Mouse (Mus musculus) limb, embryonic 13.5 days (tissue): ENCODE results near the gene Cplx1. TPM values are rescaled to one million over a fixed set of nuclear protein-coding genes. Genes with fewer than 3 reads are reported as not detected.
"Not testable (repeated sequence)": the region's sequence is repeated elsewhere in the genome, so short reads cannot be mapped to it uniquely, and the experiment has no call there.

Source experiments
- ATAC-seq: fragments of 200-750 bp; cut with Nextera tagmentation; 2 replicates; pipeline ENCODE4 v1.8.0; 2017; ENCODE audit warnings: low read depth, moderate number of reproducible peaks, moderate TSS enrichment; ENCODE audit not compliant: low FRiP score
- H3K27ac ChIP-seq: fragments of 300-500 bp; sonication (generic); 2 replicates; pipeline ENCODE4 v1.5.1; 2015; ENCODE audit warnings: inconsistent platforms, mild to moderate bottlenecking, moderate library complexity
- H3K27me3 ChIP-seq: fragments of 300-500 bp; sonication (generic); 2 replicates; pipeline ENCODE4 v1.6.1; 2015; ENCODE audit warnings: mild to moderate bottlenecking, inconsistent platforms
- H3K36me3 ChIP-seq: fragments of 300-500 bp; sonication (generic); 2 replicates; pipeline ENCODE4 v1.6.1; 2015; ENCODE audit warnings: inconsistent platforms, mild to moderate bottlenecking, moderate library complexity
- H3K4me1 ChIP-seq: fragments of 300-500 bp; sonication (generic); 2 replicates; pipeline ENCODE4 v1.6.1; 2015; ENCODE audit warnings: inconsistent platforms
- H3K4me2 ChIP-seq: fragments of 300-500 bp; sonication (generic); replicated peaks from 2 replicates; pipeline ENCODE4 v1.6.1; 2015; ENCODE audit warnings: inconsistent platforms, mild to moderate bottlenecking, moderate library complexity
- H3K4me3 ChIP-seq: fragments of 300-500 bp; sonication (generic); 2 replicates; pipeline ENCODE4 v1.5.1; 2015; ENCODE audit warnings: moderate library complexity, mild to moderate bottlenecking, inconsistent platforms
- H3K9ac ChIP-seq: fragments of 300-500 bp; sonication (generic); 2 replicates; pipeline ENCODE4 v1.6.1; 2015; ENCODE audit warnings: mild to moderate bottlenecking, inconsistent platforms
- H3K9me3 ChIP-seq: fragments of 300-500 bp; sonication (generic); 2 replicates; pipeline ENCODE4 v1.6.1; 2016; ENCODE audit warnings: inconsistent platforms
- WGBS: fragments of 180-500 bp; shearing (Covaris S2); methylation state at CpG from one replicate; pipeline ENCODE4 v1.1.7; 2015; 5-methylcytosine and 5-hydroxymethylcytosine counted together
- polyA plus RNA-seq: library from polyadenylated mRNA; unstranded; fragments of >200 nt; fragmentation: Nextera tagmentation; extraction: Ambion mirVana; gene quantifications from 2 replicates; pipeline ENCODE4 v1.2.1, GENCODE M21; 2015

Gene Cplx1
- polyA plus RNA-seq, 1 experiment from 2014 or later: 0.50 TPM

DNA sequence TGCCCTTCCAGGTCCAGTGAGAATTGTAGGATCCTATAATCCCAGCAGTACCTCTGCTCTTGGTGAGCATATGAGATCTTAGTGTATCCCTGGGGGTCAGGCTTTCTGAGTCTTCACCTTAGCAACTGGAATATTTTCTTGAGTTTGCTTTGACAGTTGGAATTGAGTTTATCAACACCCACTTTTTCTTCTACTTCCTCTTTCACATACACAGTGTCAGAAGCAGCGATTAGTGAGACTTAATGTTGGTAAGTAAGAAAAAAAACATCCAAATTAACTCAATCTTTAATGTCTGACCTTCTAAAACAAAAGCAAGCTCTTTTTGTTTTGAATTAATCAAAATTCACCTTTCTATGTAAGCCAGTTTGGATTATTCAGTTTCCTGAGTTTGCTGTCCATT, 48.3 kb downstream of the Cplx1 start:
- Histone ChIP-seq H3K4me1 (no peaks in the 10 kb centered on the region), H3K9me3 (no peaks in the 10 kb centered on the region), H3K27me3 (no peaks in the 10 kb centered on the region), H3K4me2 (no peak overlapping the region), H3K27ac (no peak overlapping the region), H3K4me3 (no peak overlapping the region), H3K9ac (no peak overlapping the region), H3K36me3 (peaks cover 91% of the 10 kb centered on the region)
- 97% methylated on average over 1 of the region's 1 CpGs for WGBS
- no peak for ATAC-seq

DNA sequence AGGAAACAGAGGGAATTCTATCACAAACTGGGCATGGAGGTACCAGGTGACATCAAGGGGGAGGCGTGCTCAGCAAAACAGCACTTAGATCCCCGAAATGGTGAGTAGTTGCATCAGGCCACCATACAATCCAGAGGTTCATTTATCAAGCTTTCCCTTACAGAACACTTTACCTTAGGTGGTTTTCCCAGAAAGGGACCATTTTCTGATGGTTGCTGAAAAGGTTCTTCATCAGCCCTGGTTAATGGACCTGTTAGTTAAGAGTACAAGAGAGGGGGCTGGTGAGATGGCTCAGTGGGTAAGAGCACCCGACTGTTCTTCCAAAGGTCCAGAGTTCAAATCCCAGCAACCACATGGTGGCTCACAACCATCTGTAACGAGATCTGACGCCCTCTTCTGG, 63.7 kb downstream of the Cplx1 start:
- H3K4me1 ChIP-seq, H3K9ac ChIP-seq, H3K27me3 ChIP-seq, H3K9me3 ChIP-seq, ATAC-seq, H3K4me2 ChIP-seq, H3K4me3 ChIP-seq, H3K27ac ChIP-seq: not testable (repeated sequence)
- WGBS: 94% methylated on average over 5 of the region's 5 CpGs
- peaks cover 79% of the 10 kb centered on the region for H3K36me3 ChIP-seq

DNA sequence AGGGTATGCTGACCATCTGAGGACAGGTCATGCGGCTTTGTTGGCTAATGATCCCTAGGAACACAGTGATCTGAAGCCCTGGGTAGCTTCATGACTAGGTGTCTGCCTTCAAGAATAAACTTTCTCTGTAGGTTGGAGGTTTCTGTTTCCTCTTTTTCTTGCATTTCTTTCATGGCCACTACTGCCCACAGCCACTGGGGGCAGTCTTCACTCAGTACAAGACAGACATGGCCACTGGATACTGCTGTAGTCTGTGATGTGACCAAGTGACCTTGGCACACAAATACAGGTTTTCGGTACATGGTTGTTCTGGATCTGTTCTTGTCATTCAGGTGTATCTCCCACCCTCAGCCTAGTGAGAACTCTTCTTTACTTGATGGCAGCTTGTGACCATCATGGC, 64.6 kb downstream of the Cplx1 start:
- 93% methylated on average over 2 of the region's 2 CpGs for WGBS
- Histone ChIP-seq H3K9me3 (no peaks in the 10 kb centered on the region), H3K4me2 (no peak overlapping the region), H3K27me3 (no peaks in the 10 kb centered on the region), H3K27ac (no peak overlapping the region), H3K36me3 (peaks cover 71% of the 10 kb centered on the region), H3K9ac (no peak overlapping the region), H3K4me3 (no peak overlapping the region), H3K4me1 (no peaks in the 10 kb centered on the region)
- ATAC-seq: no peak

DNA sequence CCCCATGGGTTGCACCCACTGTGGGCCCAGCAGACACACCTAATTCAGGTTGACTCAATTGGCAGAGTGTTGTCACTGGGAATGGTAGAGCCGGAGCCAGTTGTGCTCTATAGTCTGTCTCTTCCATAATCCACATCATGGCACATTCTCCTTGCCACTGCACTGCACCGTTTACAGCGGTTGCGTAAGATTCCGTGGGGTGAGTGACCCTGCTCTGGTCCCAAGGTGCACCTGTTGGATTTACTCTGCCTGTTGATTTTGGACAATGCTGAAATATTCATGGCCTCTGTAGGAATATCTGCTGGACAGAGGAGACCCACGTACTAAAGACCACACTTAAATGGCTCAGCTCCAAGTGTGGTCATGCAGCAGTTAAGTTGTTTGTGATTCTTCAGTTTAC, 66.8 kb downstream of the Cplx1 start:
- Histone ChIP-seq H3K27ac (no peak overlapping the region), H3K27me3 (no peaks in the 10 kb centered on the region), H3K4me3 (no peak overlapping the region), H3K9ac (no peak overlapping the region), H3K4me1 (no peaks in the 10 kb centered on the region), H3K9me3 (no peaks in the 10 kb centered on the region), H3K4me2 (no peak overlapping the region), H3K36me3 (peaks cover 63% of the 10 kb centered on the region)
- no peak for ATAC-seq
- 96% methylated on average over 6 of the region's 6 CpGs for WGBS

DNA sequence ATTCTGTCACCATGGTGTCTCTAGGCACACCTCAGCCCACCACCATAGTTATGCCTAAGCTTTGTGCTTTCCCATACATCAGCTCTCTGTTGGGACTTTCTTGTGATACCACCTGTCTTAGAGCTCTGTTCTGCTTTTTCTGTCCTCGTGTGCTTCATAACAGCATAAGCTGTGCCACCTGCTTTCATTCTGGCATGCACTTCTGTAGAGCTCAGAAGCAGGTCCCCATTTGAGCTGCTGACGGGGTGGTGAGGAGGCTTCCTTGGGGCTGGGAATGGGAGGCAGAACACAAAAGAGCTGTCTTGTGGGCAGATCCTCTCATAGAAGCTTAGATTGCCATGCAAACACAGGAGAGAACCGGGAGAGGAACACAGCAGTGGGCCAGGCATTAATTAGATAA, 73.8 kb downstream of the Cplx1 start:
- Histone ChIP-seq H3K36me3 (peaks cover 80% of the 10 kb centered on the region), H3K27ac (no peak overlapping the region), H3K4me2 (no peak overlapping the region), H3K27me3 (no peaks in the 10 kb centered on the region), H3K4me1 (no peaks in the 10 kb centered on the region), H3K9me3 (no peaks in the 10 kb centered on the region), H3K4me3 (no peak overlapping the region), H3K9ac (no peak overlapping the region)
- ATAC-seq: no peak
- WGBS: 96% methylated on average over 3 of the region's 3 CpGs

DNA sequence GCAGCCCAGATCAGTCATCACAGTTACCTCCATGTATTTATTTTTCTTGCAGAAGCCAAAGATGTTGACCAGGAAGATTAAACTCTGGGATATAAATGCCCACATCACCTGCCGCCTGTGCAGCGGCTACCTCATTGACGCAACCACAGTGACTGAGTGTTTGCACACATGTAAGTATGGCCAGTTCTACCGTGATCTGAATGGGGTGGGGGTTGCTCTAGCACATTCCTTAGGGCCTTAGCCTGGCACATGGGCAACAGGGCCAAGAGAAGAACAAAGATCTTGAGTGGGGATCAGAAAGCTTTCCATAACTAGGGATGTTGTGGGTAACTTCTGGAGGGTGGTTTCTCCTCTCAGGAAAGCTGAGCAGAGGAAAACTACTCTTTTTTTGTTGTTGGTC, 76.1 kb downstream of the Cplx1 start:
- no peak overlapping the region for H3K4me3 ChIP-seq
- H3K36me3 ChIP-seq: peaks cover 74% of the 10 kb centered on the region
- WGBS: 92% methylated on average over 4 of the region's 4 CpGs
- H3K4me2 ChIP-seq: no peak overlapping the region
- no peaks in the 10 kb centered on the region for H3K9me3 ChIP-seq
- no peaks in the 10 kb centered on the region for H3K27me3 ChIP-seq
- no peak overlapping the region for H3K9ac ChIP-seq
- no peak overlapping the region for H3K27ac ChIP-seq
- H3K4me1 ChIP-seq: no peaks in the 10 kb centered on the region
- ATAC-seq: no peak

DNA sequence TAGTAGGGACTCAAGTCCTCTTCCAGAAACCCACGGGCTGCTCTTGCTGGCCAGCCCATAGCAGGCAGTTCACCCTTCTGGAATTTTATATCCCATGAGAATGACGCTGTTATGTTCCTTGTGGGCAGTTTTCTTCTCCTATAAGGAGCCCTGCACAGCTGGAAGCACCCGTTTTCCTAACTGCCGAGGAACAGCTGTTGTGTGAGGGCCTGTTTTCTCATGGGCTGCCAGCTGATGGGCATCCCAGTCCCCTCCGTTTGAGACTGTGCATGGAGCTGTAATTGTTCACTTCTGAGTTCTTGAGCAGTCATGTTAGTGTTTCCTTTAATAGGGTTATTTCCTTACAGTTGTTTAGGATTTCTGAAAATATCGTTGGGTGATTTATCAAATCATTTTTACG, 80.2 kb downstream of the Cplx1 start:
- no peaks in the 10 kb centered on the region for H3K9me3 ChIP-seq
- no peaks in the 10 kb centered on the region for H3K27me3 ChIP-seq
- no peak overlapping the region for H3K27ac ChIP-seq
- no peak overlapping the region for H3K4me2 ChIP-seq
- H3K36me3 ChIP-seq: peaks cover 38% of the 10 kb centered on the region
- ATAC-seq: no peak
- H3K9ac ChIP-seq: no peak overlapping the region
- H3K4me1 ChIP-seq: peaks cover 7% of the 10 kb centered on the region; the same call in 1 of the 2 replicates
- 57% methylated on average over 7 of the region's 7 CpGs for WGBS
- H3K4me3 ChIP-seq: no peak overlapping the region

Other genes starting within 250 kb of the Cplx1 start
- 4.6 and 5.1 TPM in 2 replicates for gene Pigg, start 237.4 kb downstream of the Cplx1 start, polyA plus RNA-seq
- 0.08 TPM in 1 of 2 replicates, not detected in the other for gene Gm42517, start 182.1 kb downstream of the Cplx1 start, polyA plus RNA-seq
- gene Pde6b, start 161.6 kb downstream of the Cplx1 start, polyA plus RNA-seq: 0.20 and 0.64 TPM in 2 replicates
- 399 and 403 TPM in 2 replicates for gene Atp5k, start 115.6 kb downstream of the Cplx1 start, polyA plus RNA-seq
- 0.24 and 0.25 TPM in 2 replicates for gene Mfsd7a, start 101.1 kb downstream of the Cplx1 start, polyA plus RNA-seq
- 23.3 and 26.4 TPM in 2 replicates for gene Pcgf3, start 88.8 kb downstream of the Cplx1 start, polyA plus RNA-seq
- 44.4 and 50.6 TPM in 2 replicates for gene Gak, start 79.7 kb upstream of the Cplx1 start, polyA plus RNA-seq
- 26.9 and 28.3 TPM in 2 replicates for gene Tmem175, start 79.7 kb upstream of the Cplx1 start, polyA plus RNA-seq
- 16.2 and 18.2 TPM in 2 replicates for gene Idua, start 110.3 kb upstream of the Cplx1 start, polyA plus RNA-seq
- 15.9 and 16.8 TPM in 2 replicates for gene Dgkq, start 119.6 kb upstream of the Cplx1 start, polyA plus RNA-seq
- 1.5 and 1.8 TPM in 2 replicates for gene Slc26a1, start 125.5 kb upstream of the Cplx1 start, polyA plus RNA-seq
- 44.8 and 52.4 TPM in 2 replicates for gene Fgfrl1, start 142.4 kb upstream of the Cplx1 start, polyA plus RNA-seq
- gene Rnf212, start 225.0 kb upstream of the Cplx1 start, polyA plus RNA-seq: not detected in 2 replicates
- not detected in 2 replicates for gene Tmed11, start 245.3 kb upstream of the Cplx1 start, polyA plus RNA-seq